Mouse (Mus musculus) thymus, postnatal 25 days (tissue): ENCODE results near the gene Sp3.
"Not testable (repeated sequence)": the region's sequence is repeated elsewhere in the genome, so short reads cannot be mapped to it uniquely, and the experiment has no call there.

Source experiments
- DNase-seq: peaks from one replicate; pipeline ENCODE4 v3.0.0; 2022

Gene Sp3

GRCm38 (mm10) chr2:72988945-72989344 is 8.7 kb upstream of the Sp3 start:
- not testable (repeated sequence) for DNase-seq

DNA sequence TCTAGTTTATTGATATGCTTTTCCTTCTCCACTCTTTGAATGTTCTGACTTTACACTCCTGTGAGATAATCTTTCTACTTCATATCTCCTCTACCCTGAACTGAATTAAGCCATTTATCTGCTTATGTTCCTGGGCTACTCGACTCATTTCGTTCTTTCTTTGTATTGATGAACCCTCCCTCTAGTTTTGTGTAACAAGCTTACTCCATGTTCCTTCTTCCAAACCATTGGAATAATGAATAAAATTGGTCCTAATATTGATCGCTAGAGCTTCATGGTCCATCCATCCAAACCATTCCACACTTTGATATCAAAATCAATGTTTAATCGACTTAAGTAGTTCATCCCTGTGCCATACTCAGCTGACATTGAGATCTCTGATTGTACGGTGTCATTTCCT is 6.4 kb upstream of the Sp3 start, which contains the start of gene Gm11084:
TSS of gene Gm11084 (minus strand) at position 101 of the 400 bp plus-strand sequence.
- DNase-seq: no peak

GRCm38 (mm10) chr2:72985516-72985915 is 5.3 kb upstream of the Sp3 start:
- DNase-seq: no peak

- DNase-seq: no peak
Observed at GRCm38 (mm10) chr2:72984806-72985205, 4.6 kb upstream of the Sp3 start.

DNA sequence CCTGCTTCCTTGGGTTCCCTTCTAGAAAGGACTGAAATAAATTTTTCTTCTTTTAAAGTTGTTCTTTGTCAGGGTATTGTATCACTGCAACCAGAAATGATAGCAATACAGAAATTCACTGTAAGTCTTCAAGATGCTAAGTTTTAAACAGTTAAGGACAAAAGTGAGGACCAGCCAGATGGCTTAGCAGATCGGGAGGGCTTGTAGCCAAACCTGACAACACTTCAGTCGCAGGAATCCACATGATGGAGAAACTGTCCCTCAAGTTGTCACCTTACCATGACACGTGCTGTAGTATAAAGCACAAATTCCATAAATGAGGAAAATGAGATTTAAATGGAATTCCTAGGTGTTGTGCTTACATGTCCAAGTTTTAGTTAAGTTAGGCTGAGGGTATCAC is 3.0 kb upstream of the Sp3 start:
- no peak for DNase-seq

GRCm38 (mm10) chr2:72982110-72982785 is 2.0 kb upstream of the Sp3 start:
- DNase-seq: no peak

GRCm38 (mm10) chr2:72981441-72982109 is 1.3 kb upstream of the Sp3 start:
- DNase-seq: no peak

DNA sequence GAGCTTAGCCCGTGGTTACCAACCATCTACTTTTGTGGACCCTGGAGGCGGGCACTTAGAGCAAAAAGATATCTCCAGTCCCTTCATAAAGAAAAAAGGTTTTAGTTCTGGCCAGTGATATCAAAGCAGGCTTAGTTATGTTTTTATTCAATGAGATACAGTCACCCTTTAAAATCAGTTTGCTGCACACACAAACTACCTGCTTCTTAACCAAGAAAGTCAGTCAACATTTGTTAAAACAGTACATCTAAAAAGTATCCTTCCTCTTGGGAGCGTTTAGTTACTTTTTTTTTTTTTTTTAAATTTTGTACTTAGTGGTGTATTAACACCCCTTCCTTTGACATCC is 802 bp upstream of the Sp3 start:
- DNase-seq: no peak

GRCm38 (mm10) chr2:72979659-72980071 is 581 bp downstream of the Sp3 start:
- DNase-seq: peak; percentile 87

DNA sequence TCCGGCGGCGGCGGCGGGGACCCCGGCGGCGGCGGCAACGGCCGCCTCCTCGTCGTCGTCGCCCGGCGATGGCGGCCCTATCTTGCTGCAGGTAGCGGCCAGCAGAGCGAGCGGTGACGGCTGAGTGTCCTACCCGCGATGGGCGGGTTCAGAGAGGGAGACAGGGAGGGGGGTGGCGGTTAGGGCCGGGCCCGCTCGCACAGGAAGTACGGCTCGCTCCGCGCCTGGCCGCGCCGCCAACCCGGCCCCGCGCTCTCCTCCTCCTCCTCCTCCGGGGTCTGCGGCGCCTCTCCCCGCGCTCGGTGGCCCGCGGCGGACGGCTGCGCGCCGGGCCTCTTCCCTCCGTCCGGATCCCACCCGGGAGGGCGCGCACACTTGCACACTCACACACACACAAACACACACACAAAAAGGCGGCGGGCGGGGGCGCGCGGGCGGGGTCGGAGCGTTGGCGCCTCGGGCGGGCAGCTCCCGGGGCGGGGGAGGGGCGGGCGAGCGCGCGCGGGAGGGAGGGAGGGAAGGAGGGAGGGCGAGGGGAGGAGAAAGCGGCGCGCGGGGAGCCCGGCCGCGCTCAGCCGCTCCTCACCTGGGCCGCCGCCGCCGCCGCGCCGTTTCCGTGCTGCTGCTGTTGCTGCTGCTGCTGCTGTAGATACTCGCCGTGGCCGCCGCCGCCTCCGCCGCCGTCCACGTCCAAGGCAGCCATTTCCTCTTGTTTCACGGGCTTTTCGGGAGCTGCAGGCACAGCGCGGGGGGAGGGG is 1.2 kb downstream of the Sp3 start:
- peak; percentile 90 for DNase-seq

GRCm38 (mm10) chr2:72978473-72978872 is 1.8 kb downstream of the Sp3 start:
- DNase-seq: no peak

DNA sequence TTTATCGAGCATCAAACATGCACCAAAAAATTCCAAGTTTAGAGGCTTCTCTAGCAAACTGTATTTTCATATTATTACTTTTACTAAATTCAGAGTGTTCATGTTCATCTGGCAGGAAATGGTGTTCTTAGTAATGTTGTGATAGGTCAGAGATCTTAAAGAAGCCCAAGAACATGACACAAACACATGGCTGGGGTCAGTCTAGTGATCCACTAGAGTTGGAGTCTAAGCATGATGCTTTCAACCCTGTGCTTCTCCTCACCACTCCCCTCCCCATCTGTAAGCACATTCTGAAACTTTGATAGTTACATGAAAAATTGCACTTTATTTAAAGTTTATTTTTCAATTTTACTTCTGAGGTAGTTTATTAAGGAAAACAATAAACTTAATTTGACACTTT is 3.0 kb downstream of the Sp3 start:
- no peak for DNase-seq

DNA sequence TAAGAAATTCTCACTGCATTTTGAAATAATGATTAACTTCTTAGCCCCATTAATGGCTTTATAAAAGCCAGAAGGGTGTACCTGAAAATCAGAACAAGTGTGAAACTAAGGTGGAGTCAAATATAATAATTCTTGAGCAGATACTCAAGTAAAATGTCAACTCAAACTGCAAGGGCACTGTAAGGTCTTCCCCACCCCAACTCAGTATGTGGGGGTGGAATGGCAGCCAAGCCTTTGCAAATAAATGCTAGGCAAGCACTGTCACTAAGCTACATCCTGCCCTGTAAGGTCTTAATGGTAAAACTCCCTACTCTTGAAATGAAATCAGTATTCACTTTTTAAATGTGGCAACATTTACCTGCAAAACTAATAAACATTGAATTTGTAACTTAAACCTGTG is 4.2 kb downstream of the Sp3 start:
- no peak for DNase-seq

DNA sequence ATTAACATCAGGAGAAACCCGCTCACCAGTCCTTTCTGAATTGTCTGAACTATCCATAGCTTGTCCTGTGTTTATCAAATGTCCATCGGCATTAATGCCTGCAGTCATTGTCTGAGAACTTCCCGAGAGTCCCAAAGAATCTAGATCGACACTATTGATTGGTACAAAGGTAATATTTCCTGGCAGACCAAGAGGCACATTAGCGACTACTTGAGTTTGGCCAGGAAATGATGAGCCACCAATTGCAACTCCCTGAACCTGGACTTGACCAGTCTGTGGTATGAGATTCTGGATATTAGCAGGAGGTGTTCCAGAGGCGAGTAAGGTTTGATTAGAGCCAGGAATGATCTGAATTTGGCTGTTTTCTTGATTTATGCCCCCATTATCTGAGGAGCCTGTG is 9.4 kb downstream of the Sp3 start:
- no peak for DNase-seq

GRCm38 (mm10) chr2:72970302-72970701 is 9.9 kb downstream of the Sp3 start:
- no peak for DNase-seq

DNA sequence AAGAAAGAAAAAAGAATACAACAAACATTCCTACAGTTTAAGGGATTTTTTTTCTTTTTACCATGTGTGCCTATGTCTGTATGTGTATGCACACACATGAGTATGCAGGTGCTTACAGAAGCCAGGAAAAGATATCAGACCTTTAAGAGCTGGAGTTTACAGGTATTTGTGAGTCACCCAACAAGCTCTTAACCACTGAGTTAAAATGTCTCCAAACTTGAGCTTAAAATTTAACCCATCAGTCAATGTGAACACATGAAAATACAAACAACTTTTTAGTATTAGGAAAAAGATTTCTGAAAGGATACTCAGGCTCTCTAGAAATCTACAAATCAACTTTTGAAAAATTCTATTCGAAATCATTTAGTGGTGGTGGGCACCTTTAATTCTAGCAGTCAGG is 11.7 kb downstream of the Sp3 start:
- DNase-seq: no peak

- DNase-seq: no peak
Observed at GRCm38 (mm10) chr2:72965450-72965849, 14.8 kb downstream of the Sp3 start.

GRCm38 (mm10) chr2:72956415-72956814 is 23.8 kb downstream of the Sp3 start:
- DNase-seq: no peak

DNA sequence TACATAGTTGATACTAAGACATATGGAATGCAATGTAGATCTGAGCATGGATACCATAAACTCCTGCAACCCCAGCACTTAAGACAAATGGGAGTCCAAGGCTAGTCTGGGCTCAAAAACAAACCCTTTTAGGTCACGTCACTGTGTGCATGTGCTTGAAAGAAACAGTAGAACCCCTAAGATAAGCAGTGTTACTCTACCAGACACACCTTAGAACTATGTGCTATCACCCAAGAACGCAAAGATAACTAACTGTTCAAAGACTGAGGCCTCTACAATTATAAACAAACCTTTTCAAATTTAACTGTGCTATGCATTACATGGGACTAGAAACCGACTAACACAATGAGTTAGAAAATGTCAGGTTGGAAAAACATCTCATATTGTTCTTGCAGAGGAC is 27.3 kb downstream of the Sp3 start:
- no peak for DNase-seq

GRCm38 (mm10) chr2:72935937-72936336 is 44.3 kb downstream of the Sp3 start:
- no peak for DNase-seq

DNA sequence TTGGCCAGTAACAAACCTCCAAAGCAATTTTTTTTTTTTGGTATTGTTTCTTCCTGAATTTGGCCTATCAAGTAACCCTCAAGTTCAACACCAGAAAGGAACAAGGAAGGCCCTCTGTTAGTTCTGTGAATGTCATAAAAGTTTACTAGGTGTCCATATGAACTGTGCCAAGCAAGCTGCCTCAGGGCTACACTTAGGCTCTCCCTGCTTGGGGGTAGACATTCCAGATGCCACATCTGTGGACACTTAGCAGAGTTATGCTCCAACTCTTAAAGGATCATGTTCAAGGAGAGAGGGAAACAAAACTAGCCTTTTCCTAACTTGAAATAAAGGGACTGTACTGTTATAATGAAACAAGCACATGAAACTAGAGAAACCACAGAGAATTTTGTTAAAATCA is 48.1 kb downstream of the Sp3 start:
- no peak for DNase-seq

DNA sequence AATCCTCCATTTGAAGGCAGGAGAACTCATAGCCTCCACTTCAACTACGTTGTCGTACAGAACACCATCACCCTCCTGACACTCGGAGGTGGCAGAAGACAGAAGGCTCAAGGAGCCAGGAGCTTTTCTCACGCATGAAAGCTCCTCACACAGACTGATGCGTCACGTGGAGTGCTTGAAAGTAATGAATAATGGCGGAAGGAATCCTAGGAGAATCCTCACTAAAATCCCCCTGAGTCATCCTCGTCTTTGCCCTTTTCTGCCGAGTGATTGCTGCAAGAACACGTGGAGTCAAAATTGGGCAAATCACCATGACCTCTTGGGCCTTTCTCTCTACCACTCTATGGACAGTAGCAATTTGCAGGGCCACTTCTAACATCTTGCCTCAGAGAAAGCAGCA is 55.3 kb downstream of the Sp3 start:
- no peak for DNase-seq

DNA sequence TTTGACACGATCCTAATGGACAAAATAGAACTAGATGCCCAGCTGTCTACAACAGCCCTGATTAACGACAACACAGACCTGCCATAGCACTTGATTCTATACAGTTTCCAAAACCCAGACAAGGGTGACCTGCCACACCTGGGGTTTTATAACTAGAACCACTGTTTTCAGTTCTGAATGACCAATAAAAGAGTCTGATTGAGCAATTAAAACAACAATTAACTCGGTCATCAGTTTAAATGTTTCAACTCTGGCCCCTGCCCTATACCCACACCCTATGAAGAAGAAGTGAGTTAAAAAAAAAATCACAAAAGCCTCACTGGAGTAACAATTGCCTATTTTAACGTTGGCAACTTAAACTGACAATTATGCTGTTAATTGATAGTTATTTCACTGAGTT is 64.1 kb downstream of the Sp3 start:
- DNase-seq: no peak

DNA sequence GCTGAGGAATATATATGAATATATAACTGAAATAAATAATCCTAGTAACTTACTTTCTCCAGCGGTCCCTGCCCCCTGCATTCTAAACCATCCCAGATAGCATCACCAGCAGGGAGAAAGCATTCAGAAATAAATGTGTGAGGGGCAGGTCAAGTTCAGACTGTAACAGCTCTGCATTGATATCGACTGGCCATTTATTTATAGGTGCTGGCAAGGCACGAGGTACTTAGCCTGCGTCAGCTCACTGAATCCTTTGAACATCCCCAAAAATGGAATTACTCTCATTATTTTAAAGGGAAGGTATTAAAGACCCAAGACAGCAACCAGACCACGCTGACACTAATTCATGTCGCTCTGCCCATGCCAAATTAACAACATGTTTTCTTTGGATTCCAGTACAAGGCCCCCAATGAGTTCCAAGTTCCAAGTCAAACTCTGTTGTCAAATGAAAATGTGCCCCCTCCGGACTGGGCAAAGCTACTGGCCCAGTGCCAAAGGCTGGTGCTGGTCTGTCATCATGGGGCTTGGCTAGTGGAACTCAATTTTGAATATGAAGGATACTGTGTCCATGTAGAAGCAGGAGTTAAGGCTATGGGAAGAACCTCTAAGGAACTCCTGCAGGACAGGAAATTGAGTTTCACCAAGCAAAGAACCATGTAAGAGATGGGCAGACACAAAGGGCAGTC is 64.9 kb downstream of the Sp3 start:
- no peak for DNase-seq
